Mouse (Mus musculus) ES-E14 (cell line): ENCODE results near the gene Sarnp. TPM values are rescaled to one million over a fixed set of nuclear protein-coding genes. Genes with fewer than 3 reads are reported as not detected.

Experiments
- DNase-seq: peaks from one replicate; pipeline ENCODE4 v3.0.0-alpha.2; 2013; ENCODE audit warnings: low read depth, low spot score
- H3K27ac ChIP-seq: 2 replicates; pipeline ENCODE4 v1.5.1; 2012; ENCODE audit warnings: low read depth, mild to moderate bottlenecking, low read length, moderate library complexity, mixed read lengths; ENCODE audit not compliant: poor library complexity, insufficient read depth, severe bottlenecking
- H3K36me3 ChIP-seq: 2 replicates; pipeline ENCODE4 v1.6.1; 2012; ENCODE audit warnings: mild to moderate bottlenecking, low read length, moderate library complexity, mixed read lengths; ENCODE audit not compliant: control insufficient read depth, poor library complexity, insufficient read depth, severe bottlenecking
- H3K4me1 ChIP-seq, 2 experiments: fragments of 150-350 bp in 1 of 2; sonication (generic) in 1 of 2; 2 replicates each; pipeline ENCODE4 v1.6.1; 2012; ENCODE audit warnings: low read length in 2 of 2, mild to moderate bottlenecking in 1 of 2, mixed read lengths in 1 of 2; ENCODE audit not compliant: control insufficient read depth in 2 of 2, insufficient read depth in 2 of 2, poor library complexity in 1 of 2
- H3K4me3 ChIP-seq, 2 experiments: fragments of 150-350 bp in 1 of 2; sonication (generic) in 1 of 2; 2 replicates each; pipeline ENCODE4 v1.5.1; 2012; ENCODE audit warnings: low read length in 2 of 2, low read depth in 1 of 2, mild to moderate bottlenecking in 1 of 2, mixed read lengths in 1 of 2; ENCODE audit not compliant: insufficient read depth in 1 of 2, poor library complexity in 1 of 2, severe bottlenecking in 1 of 2
- H3K9ac ChIP-seq: 2 replicates; pipeline ENCODE4 v1.6.1; 2012; ENCODE audit warnings: low read depth, mild to moderate bottlenecking, low read length, mixed read lengths; ENCODE audit not compliant: poor library complexity, insufficient read depth, severe bottlenecking
- H3K9me3 ChIP-seq: fragments of 150-350 bp; sonication (generic); 2 replicates; pipeline ENCODE4 v1.6.1; 2012; ENCODE audit warnings: low read depth, mild to moderate bottlenecking, low read length; ENCODE audit not compliant: control insufficient read depth, insufficient read depth
- CHD2 ChIP-seq: IDR thresholded peaks from 2 replicates; pipeline ENCODE4 v1.6.1; 2014; ENCODE audit warnings: mild to moderate bottlenecking, low read depth, low read length, inconsistent platforms
- HCFC1 ChIP-seq: IDR thresholded peaks from 2 replicates; pipeline ENCODE4 v1.6.1; 2012; ENCODE audit warnings: low read length, inconsistent platforms, borderline replicate concordance; ENCODE audit not compliant: insufficient read depth
- MAFK ChIP-seq: IDR thresholded peaks from 2 replicates; pipeline ENCODE4 v1.6.1; 2014; ENCODE audit warnings: mild to moderate bottlenecking, low read depth, low read length, inconsistent platforms; ENCODE audit not compliant: insufficient read depth
- ZC3H11A ChIP-seq: IDR thresholded peaks from 2 replicates; pipeline ENCODE4 v1.6.1; 2012; ENCODE audit warnings: low read depth, mild to moderate bottlenecking, inconsistent platforms, low read length, borderline replicate concordance
- ZNF384 ChIP-seq: IDR thresholded peaks from 2 replicates; pipeline ENCODE4 v1.6.1; 2012; ENCODE audit warnings: low read depth, low read length, inconsistent platforms
- in situ Hi-C, 2 experiments: fragments of 600-800 bp; cut with MboI; formaldehyde crosslinking; loops; one replicate each; pipeline ENCODE4 v1.15.1; 2025; ENCODE audit warnings: low sequenced_read_pairs in 2 of 2, inconsistent platforms in 1 of 2; ENCODE audit not compliant: unreplicated experiment in 2 of 2
- total RNA-seq: library from RNA; depleted of rRNA; stranded (reverse); fragments of 300-350 nt; gene quantifications from 2 replicates; pipeline ENCODE4 v1.2.3, GENCODE M21; 2012

Sarnp gene
- total RNA-seq, 1 experiment, result 101 TPM

DNA sequence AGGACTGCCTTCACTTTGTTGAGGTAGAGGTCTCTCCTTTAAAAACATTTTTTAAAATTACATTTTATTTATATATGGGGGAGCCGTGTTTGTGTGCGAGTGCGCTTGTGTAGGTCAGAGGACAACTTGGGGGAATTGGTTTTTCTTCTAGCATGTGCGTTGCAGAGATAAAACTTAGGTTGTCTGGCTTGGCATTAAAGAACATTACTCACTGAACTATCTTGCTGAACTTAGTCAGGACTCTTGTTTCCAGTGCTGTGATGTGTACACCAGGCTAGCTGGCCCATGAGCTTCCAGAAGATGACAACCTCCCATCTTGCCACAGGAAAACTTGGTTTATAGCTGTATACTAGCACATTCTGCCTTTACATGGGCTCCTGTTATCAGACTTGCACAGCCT is 29.5 kb downstream of the Sarnp start:
- TF ChIP-seq HCFC1 (no peak), MAFK (no peak), ZNF384 (no peak), CHD2 (no peak), ZC3H11A (no peak)
- no peak overlapping the region for H3K27ac ChIP-seq
- H3K9ac ChIP-seq, result no peak overlapping the region
- DNase-seq, result no peak
- peaks cover 20% of the 10 kb centered on the region for H3K36me3 ChIP-seq
- in situ Hi-C loops, result no loop called here
- no peak overlapping the region for H3K4me3 ChIP-seq
- no peaks in the 10 kb centered on the region for H3K9me3 ChIP-seq
- H3K4me1 ChIP-seq, result no peaks in the 10 kb centered on the region

DNA sequence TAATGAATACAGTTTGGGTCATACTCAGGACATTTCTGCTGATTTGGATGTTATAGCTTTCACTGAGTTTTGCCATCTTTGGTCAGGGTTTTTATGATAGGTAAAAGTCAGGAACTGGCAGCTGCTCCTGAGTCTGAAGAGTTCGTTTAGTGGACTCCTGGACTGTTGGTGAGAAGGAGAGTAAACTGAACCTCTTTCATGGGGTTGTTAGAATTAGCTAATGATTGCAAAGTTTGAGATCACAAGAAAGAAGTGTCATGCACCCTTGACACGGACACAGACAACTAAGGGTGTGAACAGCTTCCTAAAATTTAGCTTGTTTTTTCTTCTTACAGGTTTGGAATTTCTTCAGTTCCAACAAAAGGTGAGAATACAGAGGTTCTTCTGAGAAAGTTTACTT is 31.3 kb downstream of the Sarnp start:
- no peak overlapping the region for H3K27ac ChIP-seq
- peaks cover 11% of the 10 kb centered on the region; the same call in 1 of the 2 replicates for H3K36me3 ChIP-seq
- in situ Hi-C loops, result no loop called here
- no peak for DNase-seq
- H3K4me1 ChIP-seq, result no peaks in the 10 kb centered on the region
- H3K4me3 ChIP-seq, result no peak overlapping the region
- no peak overlapping the region for H3K9ac ChIP-seq
- no peaks in the 10 kb centered on the region for H3K9me3 ChIP-seq
- TF ChIP-seq ZNF384 (no peak), MAFK (no peak), CHD2 (no peak), HCFC1 (no peak), ZC3H11A (no peak)

DNA sequence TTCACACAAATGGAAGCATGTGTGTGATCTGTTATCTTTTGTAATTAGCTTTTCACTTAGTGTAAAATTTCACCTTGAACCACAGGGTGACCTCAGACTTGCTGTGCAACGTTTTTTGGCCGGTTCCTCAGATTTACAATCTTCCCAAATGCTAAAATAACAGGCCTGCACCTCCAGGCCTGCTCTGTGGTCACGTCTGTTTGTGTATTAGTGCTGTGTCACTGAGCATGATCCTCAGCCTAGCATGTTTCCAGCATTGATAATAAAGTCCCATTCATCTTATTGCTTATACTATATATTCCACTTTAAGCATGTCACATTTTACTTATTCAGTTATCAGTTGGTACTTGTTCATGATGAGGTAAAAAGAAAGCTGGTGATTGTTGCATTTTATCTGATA is 33.2 kb downstream of the Sarnp start:
- H3K36me3 ChIP-seq, result peaks cover 11% of the 10 kb centered on the region; the same call in 1 of the 2 replicates

DNA sequence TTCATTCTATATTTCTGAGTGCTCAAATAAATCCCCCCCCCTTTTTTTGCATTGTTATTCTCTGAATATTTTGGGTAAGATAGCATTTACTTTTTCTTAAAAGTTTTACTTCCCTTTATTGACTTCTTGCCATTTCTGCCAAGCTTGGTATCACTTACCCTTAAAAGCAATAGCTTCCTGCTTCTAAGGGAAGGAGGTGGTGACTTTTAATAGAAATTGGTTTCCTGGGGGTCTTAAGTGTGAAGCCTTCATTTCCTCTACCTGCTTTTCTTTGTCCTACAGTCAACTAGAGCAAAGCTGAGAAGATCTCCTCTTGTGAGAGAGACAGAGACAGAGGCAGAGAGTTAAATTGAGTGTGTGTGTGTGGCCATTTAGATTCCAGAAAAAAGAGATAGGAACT is 44.0 kb downstream of the Sarnp start:
- Histone ChIP-seq H3K9me3 (no peaks in the 10 kb centered on the region), H3K4me1 (no peaks in the 10 kb centered on the region), H3K4me3 (no peak overlapping the region), H3K9ac (no peak overlapping the region), H3K36me3 (peaks cover 10% of the 10 kb centered on the region; the same call in 1 of the 2 replicates), H3K27ac (no peak overlapping the region)
- in situ Hi-C loops, result no loop called here
- TF ChIP-seq HCFC1 (no peak), MAFK (no peak), CHD2 (no peak), ZNF384 (no peak), ZC3H11A (no peak)
- DNase-seq, result no peak

More for the DNA sequence above, 33.2 kb downstream of the Sarnp start:
- in situ Hi-C loops, result no loop called here
- no peak overlapping the region for H3K9ac ChIP-seq
- no peak overlapping the region for H3K4me3 ChIP-seq
- H3K9me3 ChIP-seq, result no peaks in the 10 kb centered on the region
- no peak for DNase-seq
- no peak overlapping the region for H3K27ac ChIP-seq
- no peaks in the 10 kb centered on the region for H3K4me1 ChIP-seq
- no peak for TF ChIP-seq ZC3H11A
- no peak for TF ChIP-seq ZNF384
- TF ChIP-seq HCFC1, result no peak

DNA sequence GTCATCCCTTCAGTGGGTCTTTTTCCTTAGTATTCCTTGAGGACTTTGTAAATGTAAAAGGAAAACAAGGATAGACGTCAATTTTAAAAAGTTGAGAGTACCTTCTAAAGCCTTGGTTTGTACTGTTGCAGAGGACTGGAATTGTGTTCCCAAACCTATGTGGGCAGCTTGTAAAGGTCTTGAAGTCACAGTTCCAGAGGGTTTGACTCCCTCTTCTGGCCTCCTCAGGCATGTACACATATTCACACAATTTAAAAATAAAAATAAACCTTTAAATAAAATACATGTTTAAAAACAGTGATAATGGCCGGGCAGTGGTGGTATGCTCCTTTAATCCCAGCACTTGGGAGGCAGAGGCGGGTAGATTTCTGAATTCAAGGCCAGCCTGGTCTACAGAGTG is 48.9 kb downstream of the Sarnp start:
- no peaks in the 10 kb centered on the region for H3K4me1 ChIP-seq
- H3K36me3 ChIP-seq, result peaks cover 2% of the 10 kb centered on the region
- no peak for DNase-seq
- H3K27ac ChIP-seq, result no peak overlapping the region
- no peak overlapping the region for H3K9ac ChIP-seq
- in situ Hi-C loops, result no loop called here
- no peak overlapping the region for H3K4me3 ChIP-seq
- no peak for TF ChIP-seq HCFC1
- no peak for TF ChIP-seq ZC3H11A
- no peaks in the 10 kb centered on the region for H3K9me3 ChIP-seq
